Mouse (Mus musculus) right cerebral cortex, adult 2 months (tissue): ENCODE results near the gene H2-D1.
"Not testable (repeated sequence)": the region's sequence is repeated elsewhere in the genome, so short reads cannot be mapped to it uniquely, and the experiment has no call there.

Source experiments
- DNase-seq, 2 experiments: peaks; one replicate each; pipeline ENCODE4 v3.0.0; 2021 to 2022; ENCODE audit warnings: low spot score in 2 of 2

H2-D1 gene

GRCm38 (mm10) chr17:35262664-35263522, at the start of gene H2-D1:
Gene H2-D1, plus strand, starts transcription at chr17:35262730.
- peak; percentile 97 to 99 for DNase-seq

GRCm38 (mm10) chr17:35213071-35213470, 49.5 kb upstream of the H2-D1 start:
- no peak for DNase-seq

GRCm38 (mm10) chr17:35218516-35219193, 43.9 kb upstream of the H2-D1 start:
- DNase-seq = no peak

- no peak for DNase-seq
Measured at GRCm38 (mm10) chr17:35219601-35220041, 42.9 kb upstream of the H2-D1 start.

- DNase-seq = no peak
Measured at GRCm38 (mm10) chr17:35220156-35220952, 42.2 kb upstream of the H2-D1 start, which contains the start of gene Gm16181. Gene Gm16181, plus strand, starts transcription at chr17:35220834.

- DNase-seq = no peak
Measured at GRCm38 (mm10) chr17:35222299-35222698, 40.2 kb upstream of the H2-D1 start.

GRCm38 (mm10) chr17:35224641-35225040, 37.9 kb upstream of the H2-D1 start:
- DNase-seq = no peak

GRCm38 (mm10) chr17:35225456-35225855, 37.1 kb upstream of the H2-D1 start:
- no peak for DNase-seq

- no peak for DNase-seq
Measured at GRCm38 (mm10) chr17:35226561-35227046, 35.9 kb upstream of the H2-D1 start.

- no peak for DNase-seq
Measured at GRCm38 (mm10) chr17:35231022-35231421, 31.5 kb upstream of the H2-D1 start.

GRCm38 (mm10) chr17:35232043-35232442, 30.5 kb upstream of the H2-D1 start:
- DNase-seq = peak; percentile 91 to 93

GRCm38 (mm10) chr17:35232659-35233058, 29.9 kb upstream of the H2-D1 start:
- no peak for DNase-seq

GRCm38 (mm10) chr17:35233114-35233980, 29.2 kb upstream of the H2-D1 start, which contains the start of gene Atp6v1g2:
Gene Atp6v1g2, plus strand, starts transcription at chr17:35233660.
- DNase-seq = no peak

GRCm38 (mm10) chr17:35234090-35234489, 28.4 kb upstream of the H2-D1 start:
- DNase-seq = not testable (repeated sequence)

GRCm38 (mm10) chr17:35234903-35235302, 27.6 kb upstream of the H2-D1 start:
- no peak for DNase-seq

GRCm38 (mm10) chr17:35235614-35236389, 26.7 kb upstream of the H2-D1 start, which contains the start of gene Nfkbil1:
Gene Nfkbil1, minus strand, starts transcription at chr17:35235792.
- DNase-seq = peak; percentile 93 to 94

- peak; percentile 99 to 100 for DNase-seq
Measured at GRCm38 (mm10) chr17:35236390-35236746, 26.2 kb upstream of the H2-D1 start.

GRCm38 (mm10) chr17:35236996-35237395, 25.5 kb upstream of the H2-D1 start:
- no peak for DNase-seq

GRCm38 (mm10) chr17:35237504-35237903, 25.0 kb upstream of the H2-D1 start:
- no peak for DNase-seq

GRCm38 (mm10) chr17:35239700-35240099, 22.8 kb upstream of the H2-D1 start:
- no peak for DNase-seq
